Mouse (Mus musculus) hindbrain, postnatal 0 days (tissue): ENCODE measurements around the gene Syne4. TPM values are rescaled to one million over a fixed set of nuclear protein-coding genes. Genes with fewer than 3 reads are reported as not detected.
A peak's percentile ranks its signal among the peaks of the same experiment; 100 is the strongest.

Source experiments
- ATAC-seq: fragments of 200-750 bp; cut with Nextera tagmentation; 2 replicates; pipeline ENCODE4 v1.8.0; 2017; ENCODE audit warnings: mild to moderate bottlenecking, moderate TSS enrichment, moderate library complexity
- DNase-seq: peaks from one replicate; pipeline ENCODE4 v3.0.0-alpha.2; 2015; ENCODE audit warnings: low spot score
- H3K27ac ChIP-seq: fragments of 300-500 bp; sonication (generic); 2 replicates; pipeline ENCODE4 v1.5.1; 2014; ENCODE audit warnings: mild to moderate bottlenecking
- H3K27me3 ChIP-seq: fragments of 300-500 bp; sonication (generic); 2 replicates; pipeline ENCODE4 v1.6.1; 2014; ENCODE audit warnings: low read length, mixed read lengths; ENCODE audit not compliant: insufficient read depth
- H3K36me3 ChIP-seq: fragments of 300-500 bp; sonication (generic); 2 replicates; pipeline ENCODE4 v1.6.1; 2014; ENCODE audit warnings: low read length, mixed read lengths; ENCODE audit not compliant: insufficient read depth
- H3K4me1 ChIP-seq: fragments of 300-500 bp; sonication (generic); 2 replicates; pipeline ENCODE4 v1.6.1; 2014; ENCODE audit warnings: antibody characterized with exemption, low read length, mixed read lengths; ENCODE audit not compliant: insufficient read depth
- H3K4me2 ChIP-seq: fragments of 300-500 bp; sonication (generic); 2 replicates; pipeline ENCODE4 v1.6.1; 2014; ENCODE audit warnings: low read depth, mild to moderate bottlenecking, low read length, moderate library complexity, mixed read lengths
- H3K4me3 ChIP-seq: fragments of 300-500 bp; sonication (generic); 2 replicates; pipeline ENCODE4 v1.5.1; 2014; ENCODE audit warnings: low read length
- H3K9ac ChIP-seq: fragments of 300-500 bp; sonication (generic); replicated peaks from 2 replicates; pipeline ENCODE4 v1.6.1; 2014; ENCODE audit warnings: mild to moderate bottlenecking, low read length, moderate library complexity, mixed read lengths
- H3K9me3 ChIP-seq: fragments of 300-500 bp; sonication (generic); 2 replicates; pipeline ENCODE4 v1.6.1; 2016; ENCODE audit warnings: low read length, mixed read lengths
- CTCF ChIP-seq: IDR thresholded peaks from 2 replicates; pipeline ENCODE4 v1.5.1; 2016; ENCODE audit warnings: antibody characterized with exemption, control low read depth, low read depth
- WGBS: fragments of 180-500 bp; shearing (Covaris S2); extraction: QIAGEN DNeasy Blood & Tissue Kit; methylation state at CpG from one replicate; pipeline ENCODE4 v1.1.7; 2014; 5-methylcytosine and 5-hydroxymethylcytosine counted together
- polyA plus RNA-seq: library from polyadenylated mRNA; unstranded; fragments of >200 nt; fragmentation: Nextera tagmentation; extraction: Ambion mirVana; gene quantifications from 2 replicates; pipeline ENCODE4 v1.2.1, GENCODE M21; 2015
- total RNA-seq: library from RNA; depleted of rRNA; stranded (reverse); fragments of >200 nt; gene quantifications from 2 replicates; pipeline ENCODE4 v1.2.3, GENCODE M21; 2014

The Syne4 gene
- total and polyA plus RNA-seq, 2 experiments from 2014 or later, result 12.6 to 16.5 TPM

- peaks cover 27% of the 10 kb centered on the region for H3K36me3 ChIP-seq
- peak within 1 kb of the TSS; percentile 63 for H3K9ac ChIP-seq
- peak within 1 kb of the TSS; percentile 66 for H3K4me3 ChIP-seq
- no peaks in the 10 kb centered on the region for H3K27me3 ChIP-seq
- H3K27ac ChIP-seq, result peak within 1 kb of the TSS; percentile 73
- TF ChIP-seq CTCF, result peak; percentile 8; the same call in 1 of the 2 replicates
- peaks cover 6% of the 10 kb centered on the region; the same call in 1 of the 2 replicates for H3K4me1 ChIP-seq
- peak; percentile 99 for ATAC-seq
- WGBS, result 5% methylated on average over 27 of the region's 27 CpGs
- no peaks in the 10 kb centered on the region for H3K9me3 ChIP-seq
- peak; percentile 98 for DNase-seq
- H3K4me2 ChIP-seq, result peak within 1 kb of the TSS; percentile 96
Observed at GRCm38 (mm10) chr7:30308076-30309005, 6.3 kb upstream of the Syne4 start, which contains the start of gene Alkbh6. Gene Alkbh6, plus strand, starts transcription at chr7:30308717.

GRCm38 (mm10) chr7:30309395-30310129 lies 5.0 kb upstream of the Syne4 start:
- Histone ChIP-seq H3K4me1 (peaks cover 6% of the 10 kb centered on the region; the same call in 1 of the 2 replicates), H3K27me3 (no peaks in the 10 kb centered on the region), H3K4me3 (peak overlapping the region; percentile 66), H3K36me3 (peaks cover 20% of the 10 kb centered on the region), H3K4me2 (peak overlapping the region; percentile 96), H3K9me3 (no peaks in the 10 kb centered on the region), H3K27ac (0 out of 2 replicates have a peak overlapping the region, but pooled peaks have one; percentile 33), H3K9ac (peak overlapping the region; percentile 63)
- 60% methylated on average over 15 of the region's 15 CpGs for WGBS
- no peak for DNase-seq
- ATAC-seq, result no peak
- no peak for TF ChIP-seq CTCF

- H3K36me3 ChIP-seq, result peaks cover 20% of the 10 kb centered on the region
- DNase-seq (no peak), ATAC-seq (no peak)
- peaks cover 6% of the 10 kb centered on the region; the same call in 1 of the 2 replicates for H3K4me1 ChIP-seq
- no peak overlapping the region for H3K4me2 ChIP-seq
- H3K27me3 ChIP-seq, result no peaks in the 10 kb centered on the region
- no peak for TF ChIP-seq CTCF
- no peak overlapping the region for H3K4me3 ChIP-seq
- H3K9me3 ChIP-seq, result no peaks in the 10 kb centered on the region
- no peak overlapping the region for H3K27ac ChIP-seq
- H3K9ac ChIP-seq, result no peak overlapping the region
- WGBS, result 89% methylated on average over 12 of the region's 12 CpGs
Observed at GRCm38 (mm10) chr7:30310136-30310535, 4.5 kb upstream of the Syne4 start.

GRCm38 (mm10) chr7:30313666-30314320 lies 814 bp upstream of the Syne4 start:
- no peak overlapping the region for H3K27ac ChIP-seq
- DNase-seq (no peak), ATAC-seq (no peak)
- no peak overlapping the region for H3K4me2 ChIP-seq
- no peaks in the 10 kb centered on the region for H3K27me3 ChIP-seq
- no peaks in the 10 kb centered on the region for H3K9me3 ChIP-seq
- TF ChIP-seq CTCF, result no peak
- peaks cover 6% of the 10 kb centered on the region; the same call in 1 of the 2 replicates for H3K4me1 ChIP-seq
- H3K9ac ChIP-seq, result no peak overlapping the region
- no peak overlapping the region for H3K4me3 ChIP-seq
- WGBS, result 60% methylated on average over 27 of the region's 27 CpGs
- no peaks in the 10 kb centered on the region for H3K36me3 ChIP-seq

GRCm38 (mm10) chr7:30315559-30316529 lies 1.2 kb downstream of the Syne4 start:
- Histone ChIP-seq H3K27me3 (no peaks in the 10 kb centered on the region), H3K9me3 (no peaks in the 10 kb centered on the region), H3K27ac (no peak overlapping the region), H3K4me3 (no peak overlapping the region), H3K36me3 (no peaks in the 10 kb centered on the region), H3K4me2 (no peak overlapping the region), H3K9ac (no peak overlapping the region), H3K4me1 (peaks cover 2% of the 10 kb centered on the region; the same call in 1 of the 2 replicates)
- 78% methylated on average over 13 of the region's 13 CpGs for WGBS
- DNase-seq (no peak), ATAC-seq (no peak)
- no peak for TF ChIP-seq CTCF
